Mouse (Mus musculus) C2C12 (cell line): ENCODE results near the gene Sun5.

Experiments
- CEBPB ChIP-seq: IDR thresholded peaks from one replicate; pipeline ENCODE4 v1.6.1; 2011; ENCODE audit warnings: low read depth, mild to moderate bottlenecking, control low read depth, moderate library complexity
- CTCF ChIP-seq: IDR thresholded peaks from one replicate; pipeline ENCODE4 v1.5.1; 2011; ENCODE audit not compliant: control insufficient read depth, insufficient read depth, insufficient read length
- MAX ChIP-seq: IDR thresholded peaks from one replicate; pipeline ENCODE4 v1.6.1; 2011; ENCODE audit warnings: mild to moderate bottlenecking, control low read depth
- MYOD1 ChIP-seq: IDR thresholded peaks from one replicate; pipeline ENCODE4 v1.6.1; 2011; ENCODE audit warnings: low read depth; ENCODE audit not compliant: control insufficient read depth, insufficient read length
- MYOG ChIP-seq: IDR thresholded peaks from one replicate; pipeline ENCODE4 v1.6.1; 2011; ENCODE audit not compliant: control insufficient read depth, insufficient read length; ENCODE audit errors: extremely low read depth
- USF1 ChIP-seq: IDR thresholded peaks from one replicate; pipeline ENCODE4 v1.6.1; 2011; ENCODE audit warnings: low read depth, mild to moderate bottlenecking, control low read depth, moderate library complexity

DNA sequence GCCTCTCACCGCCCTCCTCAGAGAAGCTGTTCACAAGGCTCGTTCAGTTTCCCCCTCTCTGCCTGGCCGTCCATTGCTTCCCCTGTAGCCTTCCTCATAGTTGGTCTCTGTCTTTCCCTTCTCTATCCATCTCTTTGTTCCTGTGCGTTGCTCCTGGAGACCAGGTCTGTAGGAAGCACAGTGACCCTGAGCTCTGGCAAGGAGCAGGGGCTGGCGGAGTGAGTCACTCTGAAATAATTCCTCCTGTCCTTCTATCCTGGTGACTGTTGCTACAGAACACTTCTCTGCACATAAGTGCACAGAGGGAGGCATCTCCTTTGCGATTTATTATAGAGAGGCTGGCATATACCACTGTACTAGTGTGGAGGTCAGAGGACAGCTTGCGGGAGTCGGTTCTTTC, 62.7 kb downstream of the Sun5 start:
- TF ChIP-seq MAX (no peak), CTCF (no peak), CEBPB (no peak), MYOD1 (no peak), MYOG (no peak), USF1 (no peak)
